Mouse (Mus musculus) forebrain, postnatal 0 days (tissue): ENCODE data around the gene Nrros. TPM values are rescaled to one million over a fixed set of nuclear protein-coding genes. Genes with fewer than 3 reads are reported as not detected.

ENCODE experiments used
- ATAC-seq: fragments of 200-750 bp; cut with Nextera tagmentation; 2 replicates; pipeline ENCODE4 v1.8.0; 2017; ENCODE audit warnings: mild to moderate bottlenecking, moderate library complexity
- DNase-seq: peaks from one replicate; pipeline ENCODE4 v3.0.0-alpha.2; 2015
- H3K27ac ChIP-seq: fragments of 300-500 bp; sonication (generic); 2 replicates; pipeline ENCODE4 v1.5.1; 2014; ENCODE audit warnings: low read depth, mild to moderate bottlenecking, antibody characterized with exemption, low read length, moderate library complexity, mixed read lengths
- H3K27me3 ChIP-seq: fragments of 300-500 bp; sonication (generic); 2 replicates; pipeline ENCODE4 v1.6.1; 2014; ENCODE audit warnings: mild to moderate bottlenecking, low read length, mixed read lengths; ENCODE audit not compliant: insufficient read depth
- H3K36me3 ChIP-seq: fragments of 300-500 bp; sonication (generic); 2 replicates; pipeline ENCODE4 v1.6.1; 2014; ENCODE audit warnings: mild to moderate bottlenecking, moderate library complexity; ENCODE audit not compliant: insufficient read depth
- H3K4me1 ChIP-seq: fragments of 300-500 bp; sonication (generic); 2 replicates; pipeline ENCODE4 v1.6.1; 2014; ENCODE audit warnings: antibody characterized with exemption; ENCODE audit not compliant: insufficient read depth
- H3K4me2 ChIP-seq: fragments of 300-500 bp; sonication (generic); 2 replicates; pipeline ENCODE4 v1.6.1; 2014; ENCODE audit warnings: low read depth, mild to moderate bottlenecking, moderate library complexity
- H3K4me3 ChIP-seq: fragments of 300-500 bp; sonication (generic); 2 replicates; pipeline ENCODE4 v1.5.1; 2014; ENCODE audit warnings: low read depth, low read length, mixed read lengths
- H3K9ac ChIP-seq: fragments of 300-500 bp; sonication (generic); 2 replicates; pipeline ENCODE4 v1.6.1; 2014; ENCODE audit warnings: mild to moderate bottlenecking
- H3K9me3 ChIP-seq: fragments of 300-500 bp; sonication (generic); 2 replicates; pipeline ENCODE4 v1.6.1; 2016; ENCODE audit warnings: low read length
- CTCF ChIP-seq: sonication (generic); IDR thresholded peaks from 2 replicates; pipeline ENCODE4 v1.5.1; 2016; ENCODE audit warnings: antibody characterized with exemption, control low read depth, low read depth
- WGBS: fragments of 180-500 bp; shearing (Covaris S2); extraction: QIAGEN DNeasy Blood & Tissue Kit; methylation state at CpG from one replicate; pipeline ENCODE4 v1.1.7; 2014; 5-methylcytosine and 5-hydroxymethylcytosine counted together
- polyA plus RNA-seq: library from polyadenylated mRNA; unstranded; fragments of >200 nt; fragmentation: Nextera tagmentation; extraction: Ambion mirVana; gene quantifications from 2 replicates; pipeline ENCODE4 v1.2.1, GENCODE M21; 2015
- total RNA-seq: library from RNA; depleted of rRNA; stranded (reverse); fragments of >200 nt; gene quantifications from 2 replicates; pipeline ENCODE4 v1.2.3, GENCODE M21; 2014

Gene Nrros
- total and polyA plus RNA-seq, 2 experiments from 2014 or later, result 6.4 to 12.5 TPM

DNA sequence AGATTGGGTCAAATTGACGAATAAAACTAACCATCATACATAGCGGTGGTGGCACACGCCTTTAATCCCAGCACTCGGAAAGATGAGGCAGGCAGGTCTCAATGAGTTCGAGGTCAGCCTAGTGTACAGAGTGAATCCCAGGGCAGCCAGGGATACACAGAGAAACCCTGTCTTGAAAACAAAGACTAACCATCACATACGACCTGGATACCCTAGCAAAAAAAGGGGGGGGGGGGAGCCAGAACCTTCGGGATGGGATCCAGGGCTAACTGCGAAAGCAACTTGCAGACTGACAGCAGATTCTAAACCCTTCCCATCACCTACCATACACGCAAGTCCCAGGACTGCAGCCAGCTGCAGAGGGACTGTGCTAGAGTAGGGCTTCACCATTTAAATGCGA is 51.0 kb downstream of the Nrros start:
- DNase-seq (no peak), ATAC-seq (no peak)
- TF ChIP-seq CTCF, result no peak
- no peak overlapping the region for H3K4me2 ChIP-seq
- H3K4me3 ChIP-seq, result no peak overlapping the region
- 74% methylated on average over 10 of the region's 10 CpGs for WGBS
- H3K9ac ChIP-seq, result no peak overlapping the region
- H3K9me3 ChIP-seq, result no peaks in the 10 kb centered on the region
- H3K36me3 ChIP-seq, result no peaks in the 10 kb centered on the region
- no peaks in the 10 kb centered on the region for H3K4me1 ChIP-seq
- H3K27ac ChIP-seq, result no peak overlapping the region
- no peaks in the 10 kb centered on the region; the same call in 1 of the 2 replicates for H3K27me3 ChIP-seq

DNA sequence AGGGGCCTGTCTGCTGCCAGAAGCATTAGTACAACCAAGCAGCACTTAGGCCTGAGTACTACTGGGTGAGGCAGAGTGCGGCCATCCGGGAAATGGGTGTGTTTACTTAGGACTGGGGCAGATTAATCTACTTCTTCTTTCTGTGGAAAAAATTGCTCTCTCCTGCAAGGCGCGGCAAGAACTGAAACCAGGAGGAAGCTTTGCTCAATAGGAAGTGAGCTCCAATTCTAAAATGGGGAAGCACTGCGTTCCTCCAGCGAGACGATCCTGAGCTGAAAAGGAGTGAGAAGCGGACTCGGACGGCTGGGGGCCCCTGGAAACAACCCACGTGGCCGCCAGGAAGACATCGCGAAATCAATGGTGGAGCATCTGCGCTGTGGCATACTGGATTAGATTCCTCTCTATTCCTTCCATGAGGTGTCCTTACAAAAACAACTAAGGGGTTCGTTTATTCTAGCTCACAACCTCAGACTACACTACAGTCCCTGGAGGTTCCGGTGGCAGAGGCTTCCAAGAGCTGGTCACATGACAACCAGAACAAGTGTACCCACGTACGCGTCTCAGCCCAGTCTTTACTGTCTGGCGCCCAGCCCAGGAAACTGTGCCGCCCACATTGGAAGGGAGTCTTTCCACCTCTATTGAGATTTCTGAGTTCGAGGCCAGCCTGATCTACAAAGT is 51.7 kb downstream of the Nrros start:
- Histone ChIP-seq H3K27me3 (no peaks in the 10 kb centered on the region; the same call in 1 of the 2 replicates), H3K36me3 (no peaks in the 10 kb centered on the region), H3K9ac (no peak overlapping the region), H3K4me2 (no peak overlapping the region), H3K9me3 (no peaks in the 10 kb centered on the region), H3K27ac (no peak overlapping the region), H3K4me3 (no peak overlapping the region), H3K4me1 (no peaks in the 10 kb centered on the region)
- ATAC-seq (no peak), DNase-seq (peak; percentile 32)
- 64% methylated on average over 23 of the region's 23 CpGs for WGBS
- no peak for TF ChIP-seq CTCF

DNA sequence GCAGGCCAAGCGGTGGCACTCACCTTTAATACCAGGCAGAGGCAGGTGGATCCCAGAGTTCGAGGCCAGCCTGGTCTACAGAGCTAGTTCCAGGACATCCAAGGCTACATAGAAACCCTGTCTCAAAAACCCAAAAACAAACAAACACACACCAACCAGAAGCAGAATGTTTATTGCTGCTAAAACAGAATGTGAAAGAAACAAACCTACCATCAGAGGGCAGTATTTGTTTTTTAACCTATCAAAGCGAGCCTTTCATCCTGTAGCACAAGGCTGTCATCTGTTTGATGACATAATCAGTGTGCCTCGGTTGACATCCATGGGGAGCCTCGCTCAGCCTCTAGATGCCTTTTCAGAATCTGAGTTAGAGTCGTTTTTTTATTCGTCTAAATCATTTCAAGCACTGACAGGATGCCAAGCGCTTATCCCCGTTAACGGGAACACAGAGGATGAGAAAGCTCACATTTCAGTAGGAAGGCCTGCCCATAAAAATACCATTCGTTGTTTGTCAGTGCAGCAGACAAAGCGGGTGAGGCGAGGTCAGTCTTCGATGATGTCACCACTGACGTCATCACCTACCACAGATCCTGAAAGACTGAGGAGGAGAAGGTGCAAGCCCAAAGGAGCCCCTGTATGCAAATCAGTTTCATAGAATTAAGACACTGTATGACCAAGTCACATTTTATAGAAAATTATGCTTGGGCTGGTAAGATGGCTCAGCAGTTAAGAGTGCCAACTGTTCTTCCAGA is 54.3 kb downstream of the Nrros start:
- H3K4me2 ChIP-seq, result no peak overlapping the region
- H3K4me3 ChIP-seq, result no peak overlapping the region
- TF ChIP-seq CTCF, result no peak; the same call in 1 of the 2 replicates
- H3K27ac ChIP-seq, result no peak overlapping the region
- peaks cover 19% of the 10 kb centered on the region for H3K36me3 ChIP-seq
- no peak overlapping the region for H3K9ac ChIP-seq
- no peaks in the 10 kb centered on the region for H3K9me3 ChIP-seq
- DNase-seq, result peak; percentile 20
- no peaks in the 10 kb centered on the region; the same call in 1 of the 2 replicates for H3K27me3 ChIP-seq
- no peaks in the 10 kb centered on the region for H3K4me1 ChIP-seq
- WGBS, result 65% methylated on average over 15 of the region's 15 CpGs
- ATAC-seq, result peak; percentile 32; the same call in 1 of the 2 replicates

DNA sequence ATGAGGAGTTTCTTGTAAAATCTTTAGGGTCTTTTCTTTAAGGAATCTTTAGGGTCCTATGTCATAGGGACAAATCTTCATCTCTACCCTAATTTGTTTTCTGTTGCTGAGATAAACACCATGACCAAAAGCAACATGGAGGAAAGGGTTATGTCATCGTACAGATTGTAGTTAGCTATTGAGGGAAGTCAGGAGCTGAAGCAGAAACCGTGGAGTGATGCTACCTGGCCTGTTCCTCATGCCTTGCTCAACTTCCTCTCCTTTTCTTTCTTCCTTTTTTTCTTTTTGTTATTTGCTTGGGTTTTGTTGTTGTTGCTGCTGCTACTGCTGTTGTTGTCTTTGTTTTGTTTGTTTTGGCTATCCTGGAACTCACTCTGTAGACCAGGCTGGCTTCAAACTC is 56.8 kb downstream of the Nrros start:
- Histone ChIP-seq H3K36me3 (peaks cover 30% of the 10 kb centered on the region), H3K4me3 (no peak overlapping the region), H3K27ac (no peak overlapping the region), H3K9me3 (no peaks in the 10 kb centered on the region), H3K4me1 (no peaks in the 10 kb centered on the region), H3K4me2 (no peak overlapping the region), H3K27me3 (no peaks in the 10 kb centered on the region), H3K9ac (no peak overlapping the region)
- DNase-seq, result no peak
- no peak for TF ChIP-seq CTCF
- 91% methylated on average over 2 of the region's 2 CpGs for WGBS
- no peak for ATAC-seq

DNA sequence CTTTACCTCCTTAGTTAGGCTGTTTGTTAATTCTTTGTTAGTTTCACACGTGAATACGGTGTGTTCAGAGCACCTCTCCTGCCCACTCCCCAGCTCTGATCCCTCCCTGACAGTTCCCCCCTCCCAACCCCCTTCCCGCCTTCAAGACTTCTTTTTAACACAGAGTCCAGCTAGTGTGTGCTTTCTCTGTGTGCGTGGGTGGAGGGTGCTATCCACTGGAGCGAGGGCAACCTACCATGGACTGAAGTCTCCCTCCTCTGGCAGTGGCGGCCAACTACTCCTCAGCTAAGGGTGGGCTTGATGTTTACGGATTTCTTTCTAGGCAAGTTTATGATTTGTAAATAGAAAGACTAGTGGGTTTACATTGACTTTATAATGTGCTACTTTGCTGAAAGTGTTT is 57.2 kb downstream of the Nrros start:
- H3K9me3 ChIP-seq, result no peaks in the 10 kb centered on the region
- no peak overlapping the region for H3K27ac ChIP-seq
- H3K36me3 ChIP-seq, result peaks cover 34% of the 10 kb centered on the region
- H3K9ac ChIP-seq, result no peak overlapping the region
- TF ChIP-seq CTCF, result no peak
- WGBS, result 75% methylated on average over 7 of the region's 7 CpGs
- DNase-seq (no peak), ATAC-seq (no peak)
- H3K4me2 ChIP-seq, result no peak overlapping the region
- no peaks in the 10 kb centered on the region for H3K27me3 ChIP-seq
- H3K4me1 ChIP-seq, result no peaks in the 10 kb centered on the region
- H3K4me3 ChIP-seq, result no peak overlapping the region

DNA sequence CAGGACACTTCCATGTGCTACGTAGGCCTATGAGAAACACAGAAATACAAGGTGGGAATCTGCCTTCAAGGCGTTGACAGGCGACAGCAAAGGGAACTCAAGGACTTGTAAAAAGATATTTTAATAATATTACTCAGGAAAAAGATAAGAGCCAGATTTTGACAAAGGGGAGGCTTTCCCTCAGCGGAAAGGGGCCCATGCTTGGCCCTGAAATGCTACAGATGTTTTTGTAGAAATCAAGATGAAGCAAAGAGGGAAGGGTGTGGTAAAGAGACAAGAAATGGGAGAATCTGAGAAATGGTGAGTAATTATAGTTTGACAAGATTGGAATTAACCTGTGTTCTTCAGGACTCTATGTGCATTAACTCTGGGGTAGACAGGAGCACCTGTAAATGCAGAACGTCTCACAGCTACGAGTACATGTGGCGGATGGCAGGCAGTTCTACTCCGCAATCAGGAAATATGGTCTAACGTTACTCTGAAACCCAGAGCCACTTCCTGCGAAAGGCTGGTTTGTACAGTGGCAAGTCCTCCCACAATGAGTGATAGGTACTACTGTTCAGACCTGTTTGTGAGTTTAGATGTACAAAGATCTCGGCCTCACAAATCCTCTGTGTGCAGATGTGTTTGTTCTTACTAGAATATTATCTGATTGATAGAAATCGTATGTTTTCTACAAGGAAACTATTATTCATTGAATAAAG is 57.9 kb downstream of the Nrros start:
- peaks cover 35% of the 10 kb centered on the region for H3K36me3 ChIP-seq
- no peak for ATAC-seq

DNA sequence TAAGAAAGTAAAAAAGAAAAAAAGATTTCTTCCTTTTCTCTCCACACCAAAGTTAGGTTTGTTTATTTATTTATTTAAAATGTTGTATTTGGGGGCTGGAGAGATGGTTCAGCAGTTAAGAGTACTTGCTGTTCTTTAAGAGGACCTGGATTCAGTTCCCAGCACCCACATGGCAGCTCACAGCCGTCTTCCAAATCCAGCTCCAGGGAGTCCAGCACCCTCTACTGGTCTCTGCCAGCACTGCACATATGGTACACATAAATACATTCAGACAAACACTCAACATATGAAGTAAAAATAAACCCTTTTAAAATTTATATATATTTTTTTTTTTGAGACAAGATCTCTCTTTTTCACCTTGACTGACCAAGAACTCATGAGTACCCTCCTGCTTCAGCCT is 59.7 kb downstream of the Nrros start:
- Histone ChIP-seq H3K9ac (no peak overlapping the region), H3K27ac (no peak overlapping the region), H3K36me3 (peaks cover 35% of the 10 kb centered on the region), H3K27me3 (no peaks in the 10 kb centered on the region), H3K4me3 (no peak overlapping the region), H3K9me3 (no peaks in the 10 kb centered on the region), H3K4me2 (no peak overlapping the region), H3K4me1 (no peaks in the 10 kb centered on the region)
- no peak for ATAC-seq
- DNase-seq, result no peak
- TF ChIP-seq CTCF, result no peak
- 97% methylated on average over 1 of the region's 1 CpGs for WGBS

More for the DNA sequence above, 57.9 kb downstream of the Nrros start:
- Histone ChIP-seq H3K4me3 (no peak overlapping the region), H3K4me2 (no peak overlapping the region), H3K4me1 (no peaks in the 10 kb centered on the region), H3K27me3 (no peaks in the 10 kb centered on the region), H3K9me3 (no peaks in the 10 kb centered on the region), H3K27ac (no peak overlapping the region), H3K9ac (no peak overlapping the region)
- TF ChIP-seq CTCF, result no peak
- 95% methylated on average over 12 of the region's 12 CpGs for WGBS
- no peak for DNase-seq
